Mouse (Mus musculus): ENCODE results near the gene Wnt2b. TPM values are rescaled to one million over a fixed set of nuclear protein-coding genes. Genes with fewer than 3 reads are reported as not detected.

Gene Wnt2b
- polyA plus RNA-seq, 1 experiment = 0.13 TPM

- H3K79me2 ChIP-seq (ENCODE audit: control insufficient read depth, insufficient read depth) = no peaks in the 10 kb centered on the region
- no peaks in the 10 kb centered on the region for H3K27me3 ChIP-seq (ENCODE audit: control insufficient read depth, insufficient read depth, insufficient read length)
Measured at GRCm38 (mm10) chr3:104992709-104993388, 31.1 kb upstream of the Wnt2b start.

GRCm38 (mm10) chr3:104991703-104992102, 30.0 kb upstream of the Wnt2b start:
- no peak overlapping the region for H3K4me3 ChIP-seq
- H3K4me2 ChIP-seq (ENCODE audit: low read depth) = peak overlapping the region; percentile 60
- no peak overlapping the region for H3ac ChIP-seq (ENCODE audit: control insufficient read depth, insufficient read length)
- no peaks in the 10 kb centered on the region for H3K36me3 ChIP-seq (ENCODE audit: control insufficient read depth, insufficient read depth)
- no peaks in the 10 kb centered on the region for H3K27me3 ChIP-seq (ENCODE audit: control insufficient read depth, insufficient read depth, insufficient read length)
- TF ChIP-seq MYOG (IDR thresholded peaks at IDR 0.05; ENCODE audit: control insufficient read depth in 1 of 3, insufficient read depth in 1 of 3, insufficient read length in 2 of 3, low read depth in 2 of 3) (no peak), MAX (IDR thresholded peaks at IDR 0.05; ENCODE audit: low read depth) (no peak), TCF12 (IDR thresholded peaks at IDR 0.05; ENCODE audit: insufficient read depth, poor library complexity, severe bottlenecking) (no peak), REST (IDR thresholded peaks at IDR 0.05; ENCODE audit: insufficient read depth, insufficient read length) (no peak), USF1 (IDR thresholded peaks at IDR 0.05; ENCODE audit: low read depth) (no peak), CEBPB (IDR thresholded peaks at IDR 0.05; ENCODE audit: insufficient read depth, poor library complexity, severe bottlenecking) (no peak), TCF3 (IDR thresholded peaks at IDR 0.05; ENCODE audit: insufficient read length, low read depth) (no peak), POLR2A (IDR thresholded peaks at IDR 0.05; ENCODE audit: insufficient read length, low read depth) (no peak), E2F4 (IDR thresholded peaks at IDR 0.05; ENCODE audit: insufficient read depth) (no peak), SRF (IDR thresholded peaks at IDR 0.05; ENCODE audit: control insufficient read depth, insufficient read length, low read depth) (no peak), POLR2AphosphoS2 (IDR thresholded peaks at IDR 0.05; ENCODE audit: insufficient read length, low read depth) (no peak), MYOD1 (IDR thresholded peaks at IDR 0.05; ENCODE audit: control insufficient read depth in 1 of 3, insufficient read length in 2 of 3, low read depth in 2 of 3) (no peak)
- no peaks in the 10 kb centered on the region for H3K79me2 ChIP-seq (ENCODE audit: control insufficient read depth, insufficient read depth)

More at GRCm38 (mm10) chr3:104992709-104993388, 31.1 kb upstream of the Wnt2b start:
- Histone ChIP-seq H3K4me2 (ENCODE audit: low read depth) (peak overlapping the region; percentile 66), H3K36me3 (ENCODE audit: control insufficient read depth, insufficient read depth) (no peaks in the 10 kb centered on the region), H3ac (ENCODE audit: control insufficient read depth, insufficient read length) (no peak overlapping the region), H3K4me3 (no peak overlapping the region)
- no peak for TF ChIP-seq TCF3 (IDR thresholded peaks at IDR 0.05; ENCODE audit: insufficient read length, low read depth)
- TF ChIP-seq TCF12 (IDR thresholded peaks at IDR 0.05; ENCODE audit: insufficient read depth, poor library complexity, severe bottlenecking) = no peak
- TF ChIP-seq USF1 (IDR thresholded peaks at IDR 0.05; ENCODE audit: low read depth) = no peak
- peak in 1 of 3 experiments; percentile 15 for TF ChIP-seq MYOG (IDR thresholded peaks at IDR 0.05; ENCODE audit: control insufficient read depth in 1 of 3, insufficient read depth in 1 of 3, insufficient read length in 2 of 3, low read depth in 2 of 3)
- no peak for TF ChIP-seq MAX (IDR thresholded peaks at IDR 0.05; ENCODE audit: low read depth)
- TF ChIP-seq MYOD1 (IDR thresholded peaks at IDR 0.05; ENCODE audit: control insufficient read depth in 1 of 3, insufficient read length in 2 of 3, low read depth in 2 of 3) = peak in 1 of 3 experiments; percentile 49
- no peak for TF ChIP-seq CEBPB (IDR thresholded peaks at IDR 0.05; ENCODE audit: insufficient read depth, poor library complexity, severe bottlenecking)
- TF ChIP-seq POLR2AphosphoS2 (IDR thresholded peaks at IDR 0.05; ENCODE audit: insufficient read length, low read depth) = no peak
- TF ChIP-seq REST (IDR thresholded peaks at IDR 0.05; ENCODE audit: insufficient read depth, insufficient read length) = no peak
- no peak for TF ChIP-seq E2F4 (IDR thresholded peaks at IDR 0.05; ENCODE audit: insufficient read depth)
- TF ChIP-seq SRF (IDR thresholded peaks at IDR 0.05; ENCODE audit: control insufficient read depth, insufficient read length, low read depth) = no peak
- TF ChIP-seq POLR2A (IDR thresholded peaks at IDR 0.05; ENCODE audit: insufficient read length, low read depth) = no peak

GRCm38 (mm10) chr3:104987884-104988283, 26.2 kb upstream of the Wnt2b start:
- H3K79me2 ChIP-seq (ENCODE audit: control insufficient read depth, insufficient read depth) = no peaks in the 10 kb centered on the region
- H3K27me3 ChIP-seq (ENCODE audit: control insufficient read depth, insufficient read depth, insufficient read length) = no peaks in the 10 kb centered on the region
- TF ChIP-seq TCF12 (IDR thresholded peaks at IDR 0.05; ENCODE audit: insufficient read depth, poor library complexity, severe bottlenecking) = no peak
- no peak for TF ChIP-seq MYOG (IDR thresholded peaks at IDR 0.05; ENCODE audit: control insufficient read depth in 1 of 3, insufficient read depth in 1 of 3, insufficient read length in 2 of 3, low read depth in 2 of 3)
- no peak for TF ChIP-seq MAX (IDR thresholded peaks at IDR 0.05; ENCODE audit: low read depth)
- TF ChIP-seq USF1 (IDR thresholded peaks at IDR 0.05; ENCODE audit: low read depth) = no peak
- no peak for TF ChIP-seq E2F4 (IDR thresholded peaks at IDR 0.05; ENCODE audit: insufficient read depth)
- TF ChIP-seq SRF (IDR thresholded peaks at IDR 0.05; ENCODE audit: control insufficient read depth, insufficient read length, low read depth) = no peak
- TF ChIP-seq MYOD1 (IDR thresholded peaks at IDR 0.05; ENCODE audit: control insufficient read depth in 1 of 3, insufficient read length in 2 of 3, low read depth in 2 of 3) = no peak
- no peak for TF ChIP-seq CEBPB (IDR thresholded peaks at IDR 0.05; ENCODE audit: insufficient read depth, poor library complexity, severe bottlenecking)
- TF ChIP-seq TCF3 (IDR thresholded peaks at IDR 0.05; ENCODE audit: insufficient read length, low read depth) = no peak
- no peak for TF ChIP-seq POLR2AphosphoS2 (IDR thresholded peaks at IDR 0.05; ENCODE audit: insufficient read length, low read depth)
- no peak for TF ChIP-seq POLR2A (IDR thresholded peaks at IDR 0.05; ENCODE audit: insufficient read length, low read depth)
- no peak for TF ChIP-seq REST (IDR thresholded peaks at IDR 0.05; ENCODE audit: insufficient read depth, insufficient read length)
- no peaks in the 10 kb centered on the region for H3K36me3 ChIP-seq (ENCODE audit: control insufficient read depth, insufficient read depth)
- H3K4me2 ChIP-seq (ENCODE audit: low read depth) = no peak overlapping the region
- no peak overlapping the region for H3K4me3 ChIP-seq
- H3ac ChIP-seq (ENCODE audit: control insufficient read depth, insufficient read length) = no peak overlapping the region

- no peaks in the 10 kb centered on the region for H3K27me3 ChIP-seq (ENCODE audit: control insufficient read depth, insufficient read depth, insufficient read length)
- no peak overlapping the region for H3K4me3 ChIP-seq
- no peaks in the 10 kb centered on the region for H3K79me2 ChIP-seq (ENCODE audit: control insufficient read depth, insufficient read depth)
- no peaks in the 10 kb centered on the region for H3K36me3 ChIP-seq (ENCODE audit: control insufficient read depth, insufficient read depth)
- no peak overlapping the region for H3K4me2 ChIP-seq (ENCODE audit: low read depth)
- no peak for TF ChIP-seq CEBPB (IDR thresholded peaks at IDR 0.05; ENCODE audit: insufficient read depth, poor library complexity, severe bottlenecking)
- no peak for TF ChIP-seq USF1 (IDR thresholded peaks at IDR 0.05; ENCODE audit: low read depth)
- no peak for TF ChIP-seq POLR2AphosphoS2 (IDR thresholded peaks at IDR 0.05; ENCODE audit: insufficient read length, low read depth)
- TF ChIP-seq MYOD1 (IDR thresholded peaks at IDR 0.05; ENCODE audit: control insufficient read depth in 1 of 3, insufficient read length in 2 of 3, low read depth in 2 of 3) = no peak
- no peak for TF ChIP-seq E2F4 (IDR thresholded peaks at IDR 0.05; ENCODE audit: insufficient read depth)
- no peak for TF ChIP-seq REST (IDR thresholded peaks at IDR 0.05; ENCODE audit: insufficient read depth, insufficient read length)
- no peak for TF ChIP-seq MAX (IDR thresholded peaks at IDR 0.05; ENCODE audit: low read depth)
- no peak for TF ChIP-seq POLR2A (IDR thresholded peaks at IDR 0.05; ENCODE audit: insufficient read length, low read depth)
- TF ChIP-seq TCF12 (IDR thresholded peaks at IDR 0.05; ENCODE audit: insufficient read depth, poor library complexity, severe bottlenecking) = no peak
- no peak for TF ChIP-seq TCF3 (IDR thresholded peaks at IDR 0.05; ENCODE audit: insufficient read length, low read depth)
- no peak overlapping the region for H3ac ChIP-seq (ENCODE audit: control insufficient read depth, insufficient read length)
Measured at GRCm38 (mm10) chr3:104979735-104980134, 18.0 kb upstream of the Wnt2b start.

All from myocyte (in vitro differentiated cells).